Mouse (Mus musculus) midbrain, embryonic 16.5 days (tissue): ENCODE results near the gene Spns3. TPM values are rescaled to one million over a fixed set of nuclear protein-coding genes. Genes with fewer than 3 reads are reported as not detected.
A peak's percentile ranks its signal among the peaks of the same experiment; 100 is the strongest.

ENCODE experiments used
- ATAC-seq: fragments of 200-750 bp; cut with Nextera tagmentation; 2 replicates; pipeline ENCODE4 v1.8.0; 2017; ENCODE audit warnings: moderate TSS enrichment
- H3K27ac ChIP-seq: fragments of 300-500 bp; sonication (generic); 2 replicates; pipeline ENCODE4 v1.5.1; 2014; ENCODE audit warnings: mild to moderate bottlenecking, low read length, mixed read lengths
- H3K27me3 ChIP-seq: fragments of 300-500 bp; sonication (generic); 2 replicates; pipeline ENCODE4 v1.6.1; 2014; ENCODE audit warnings: low read depth, low read length, mixed read lengths; ENCODE audit not compliant: control insufficient read depth, insufficient read depth
- H3K36me3 ChIP-seq: fragments of 300-500 bp; sonication (generic); 2 replicates; pipeline ENCODE4 v1.6.1; 2014; ENCODE audit warnings: mild to moderate bottlenecking, low read length, moderate library complexity, mixed read lengths; ENCODE audit not compliant: control insufficient read depth, insufficient read depth
- H3K4me1 ChIP-seq: fragments of 300-500 bp; sonication (generic); 2 replicates; pipeline ENCODE4 v1.6.1; 2014; ENCODE audit warnings: mild to moderate bottlenecking, low read length, mixed read lengths; ENCODE audit not compliant: control insufficient read depth, insufficient read depth
- H3K4me2 ChIP-seq: fragments of 300-500 bp; sonication (generic); 2 replicates; pipeline ENCODE4 v1.6.1; 2014; ENCODE audit warnings: mild to moderate bottlenecking, low read length, mixed read lengths
- H3K4me3 ChIP-seq: fragments of 300-500 bp; sonication (generic); 2 replicates; pipeline ENCODE4 v1.5.1; 2014; ENCODE audit warnings: low read depth, mild to moderate bottlenecking, low read length, moderate library complexity, mixed read lengths
- H3K9ac ChIP-seq: fragments of 300-500 bp; sonication (generic); 2 replicates; pipeline ENCODE4 v1.6.1; 2014; ENCODE audit warnings: low read depth, low read length, mixed read lengths
- H3K9me3 ChIP-seq: fragments of 300-500 bp; sonication (generic); replicated peaks from 2 replicates; pipeline ENCODE4 v1.6.1; 2014; ENCODE audit warnings: mild to moderate bottlenecking, low read length, mixed read lengths; ENCODE audit not compliant: control insufficient read depth, poor library complexity, severe bottlenecking
- WGBS: fragments of 180-500 bp; shearing (Covaris S2); extraction: QIAGEN DNeasy Blood & Tissue Kit; methylation state at CpG from one replicate; pipeline ENCODE4 v1.1.7; 2014; 5-methylcytosine and 5-hydroxymethylcytosine counted together
- polyA plus RNA-seq: library from polyadenylated mRNA; unstranded; fragments of >200 nt; fragmentation: Nextera tagmentation; extraction: Ambion mirVana; gene quantifications from 2 replicates; pipeline ENCODE4 v1.2.1, GENCODE M21; 2015

The Spns3 gene
- polyA plus RNA-seq, 1 experiment from 2014 or later = not detected

- H3K9me3 ChIP-seq = no peaks in the 10 kb centered on the region
- H3K27me3 ChIP-seq = no peaks in the 10 kb centered on the region
- ATAC-seq = no peak
- no peak overlapping the region for H3K9ac ChIP-seq
- H3K4me1 ChIP-seq = peaks cover 5% of the 10 kb centered on the region; the same call in 1 of the 2 replicates
- no peak overlapping the region for H3K4me3 ChIP-seq
- WGBS = 58% methylated on average over 11 of the region's 11 CpGs
- peak overlapping the region; percentile 43 for H3K27ac ChIP-seq
- H3K36me3 ChIP-seq = peaks cover 2% of the 10 kb centered on the region; the same call in 1 of the 2 replicates
- H3K4me2 ChIP-seq = no peak overlapping the region
Measured at GRCm38 (mm10) chr11:72466694-72467507, 83.4 kb downstream of the Spns3 start.

GRCm38 (mm10) chr11:72465978-72466693 is 84.2 kb downstream of the Spns3 start:
- Histone ChIP-seq H3K27ac (no peak overlapping the region), H3K27me3 (no peaks in the 10 kb centered on the region), H3K4me2 (no peak overlapping the region), H3K9ac (no peak overlapping the region), H3K36me3 (peaks cover 2% of the 10 kb centered on the region; the same call in 1 of the 2 replicates), H3K4me1 (peaks cover 5% of the 10 kb centered on the region; the same call in 1 of the 2 replicates), H3K9me3 (no peaks in the 10 kb centered on the region), H3K4me3 (no peak overlapping the region)
- ATAC-seq = no peak
- WGBS = 70% methylated on average over 11 of the region's 11 CpGs

GRCm38 (mm10) chr11:72464821-72465220 is 85.5 kb downstream of the Spns3 start:
- ATAC-seq = no peak
- H3K27ac ChIP-seq = no peak overlapping the region
- H3K9ac ChIP-seq = no peak overlapping the region
- H3K4me3 ChIP-seq = no peak overlapping the region
- H3K27me3 ChIP-seq = no peaks in the 10 kb centered on the region
- 36% methylated on average over 3 of the region's 3 CpGs for WGBS
- H3K36me3 ChIP-seq = peaks cover 2% of the 10 kb centered on the region; the same call in 1 of the 2 replicates
- H3K9me3 ChIP-seq = no peaks in the 10 kb centered on the region
- H3K4me2 ChIP-seq = no peak overlapping the region
- H3K4me1 ChIP-seq = peaks cover 5% of the 10 kb centered on the region; the same call in 1 of the 2 replicates

- H3K9ac ChIP-seq = no peak overlapping the region
- no peak overlapping the region for H3K27ac ChIP-seq
- no peaks in the 10 kb centered on the region for H3K27me3 ChIP-seq
- 49% methylated on average over 5 of the region's 5 CpGs for WGBS
- H3K4me1 ChIP-seq = peaks cover 2% of the 10 kb centered on the region; the same call in 1 of the 2 replicates
- no peak for ATAC-seq
- no peaks in the 10 kb centered on the region for H3K9me3 ChIP-seq
- no peak overlapping the region for H3K4me3 ChIP-seq
- H3K36me3 ChIP-seq = peaks cover 9% of the 10 kb centered on the region
- H3K4me2 ChIP-seq = no peak overlapping the region
Measured at GRCm38 (mm10) chr11:72461500-72461981, 88.8 kb downstream of the Spns3 start.

GRCm38 (mm10) chr11:72458502-72458901 is 91.8 kb downstream of the Spns3 start:
- H3K9ac ChIP-seq = no peak overlapping the region
- peaks cover 13% of the 10 kb centered on the region for H3K36me3 ChIP-seq
- 81% methylated on average over 3 of the region's 3 CpGs for WGBS
- no peak overlapping the region for H3K4me3 ChIP-seq
- no peaks in the 10 kb centered on the region for H3K9me3 ChIP-seq
- no peak for ATAC-seq
- 0 out of 2 replicates have a peak, but pooled peaks cover 2% of the 10 kb centered on the region for H3K4me1 ChIP-seq
- H3K27me3 ChIP-seq = no peaks in the 10 kb centered on the region
- no peak overlapping the region for H3K4me2 ChIP-seq
- no peak overlapping the region for H3K27ac ChIP-seq

- WGBS = 76% methylated on average over 12 of the region's 12 CpGs
Measured at GRCm38 (mm10) chr11:72457995-72458496, 92.3 kb downstream of the Spns3 start.

GRCm38 (mm10) chr11:72455694-72456093 is 94.6 kb downstream of the Spns3 start:
- no peak overlapping the region for H3K4me3 ChIP-seq
- H3K27ac ChIP-seq = no peak overlapping the region
- peaks cover 34% of the 10 kb centered on the region for H3K36me3 ChIP-seq
- H3K9ac ChIP-seq = 0 out of 2 replicates have a peak overlapping the region, but pooled peaks have one; percentile 26
- ATAC-seq = peak; percentile 42; the same call in 1 of the 2 replicates
- no peaks in the 10 kb centered on the region for H3K9me3 ChIP-seq
- WGBS = 36% methylated on average over 5 of the region's 5 CpGs
- no peaks in the 10 kb centered on the region for H3K27me3 ChIP-seq
- H3K4me1 ChIP-seq = no peaks in the 10 kb centered on the region
- H3K4me2 ChIP-seq = no peak overlapping the region

More at GRCm38 (mm10) chr11:72457995-72458496, 92.3 kb downstream of the Spns3 start:
- H3K9me3 ChIP-seq = no peaks in the 10 kb centered on the region
- no peaks in the 10 kb centered on the region for H3K27me3 ChIP-seq
- no peak overlapping the region for H3K27ac ChIP-seq
- no peak overlapping the region for H3K4me2 ChIP-seq
- H3K4me3 ChIP-seq = no peak overlapping the region
- no peak overlapping the region for H3K9ac ChIP-seq
- peaks cover 14% of the 10 kb centered on the region for H3K36me3 ChIP-seq
- H3K4me1 ChIP-seq = 0 out of 2 replicates have a peak, but pooled peaks cover 2% of the 10 kb centered on the region
- ATAC-seq = no peak

- no peaks in the 10 kb centered on the region for H3K27me3 ChIP-seq
- no peak overlapping the region for H3K9ac ChIP-seq
- no peaks in the 10 kb centered on the region for H3K9me3 ChIP-seq
- no peak overlapping the region for H3K4me2 ChIP-seq
- no peak overlapping the region for H3K27ac ChIP-seq
- H3K4me3 ChIP-seq = no peak overlapping the region
- peaks cover 47% of the 10 kb centered on the region for H3K36me3 ChIP-seq
- 58% methylated on average over 15 of the region's 15 CpGs for WGBS
- ATAC-seq = no peak
- no peaks in the 10 kb centered on the region for H3K4me1 ChIP-seq
Measured at GRCm38 (mm10) chr11:72453105-72453953, 97.0 kb downstream of the Spns3 start.
